Comparison of ENCODE assay signal across 12 mouse cellular contexts in genomic region chr11:102221954-102222351, GRCm38 (mm10). TPM values are rescaled to one million over a fixed set of nuclear protein-coding genes. Genes with fewer than 3 reads are reported as not detected.
DNase-seq lines count a peak whose midpoint lies in the region; ATAC-seq and TF ChIP-seq lines count a peak whose summit lies in the region.
"Had no signal": no experiment of that assay in that cellular context is flagged by ENCODE, and none has a peak within 500 bp of the region (broad histone marks: within the 10 kb centered on the region; RNA-seq: fewer than 3 reads in every experiment).

No protein-coding gene starts in this region.

- peak overlapping the region; percentile 35; the same call in 1 of the 2 replicates for H3K27ac ChIP-seq in limb, embryonic 15.5 days
- no peak overlapping the region for H3K27ac ChIP-seq in limb, embryonic 10.5 days
- no peak overlapping the region for H3K27ac ChIP-seq in thymus, adult 2 months (ENCODE audit: control insufficient read depth, insufficient read depth, low read length)
- no peak overlapping the region for H3K27ac ChIP-seq in forebrain, postnatal 0 days (ENCODE audit: low read depth, low read length)
- H3K27ac ChIP-seq: midbrain, embryonic 13.5 days had no signal

- TF ChIP-seq CTCF in thymus, adult 2 months (IDR thresholded peaks at IDR 0.05; ENCODE audit: borderline replicate concordance, control insufficient read depth, extremely low read depth, insufficient read depth, low read length, poor library complexity), result no peak
- TF ChIP-seq CTCF in forebrain, postnatal 0 days (IDR thresholded peaks at IDR 0.05; ENCODE audit: low read depth), result no peak

- H3K36me3 ChIP-seq in limb, embryonic 15.5 days, result 0 out of 2 replicates have a peak, but pooled peaks cover 7% of the 10 kb centered on the region
- H3K36me3 ChIP-seq in limb, embryonic 10.5 days, result peaks cover 8% of the 10 kb centered on the region
- H3K36me3 ChIP-seq in thymus, adult 2 months (ENCODE audit: control insufficient read depth, insufficient read depth, low read length), result no peaks in the 10 kb centered on the region
- peaks cover 46% of the 10 kb centered on the region for H3K36me3 ChIP-seq in forebrain, postnatal 0 days (ENCODE audit: insufficient read depth)

- TF ChIP-seq POLR2A in thymus, adult 2 months (IDR thresholded peaks at IDR 0.05; ENCODE audit: control insufficient read depth, extremely low read depth, insufficient read depth, low read length, poor library complexity), result no peak

- H3K4me3 ChIP-seq in limb, embryonic 15.5 days, result no peak overlapping the region
- no peak overlapping the region for H3K4me3 ChIP-seq in limb, embryonic 10.5 days
- H3K4me3 ChIP-seq in thymus, adult 2 months (ENCODE audit: control insufficient read depth, insufficient read depth, low read length), result no peak overlapping the region
- no peak overlapping the region for H3K4me3 ChIP-seq in forebrain, postnatal 0 days (ENCODE audit: low read depth, low read length)
- H3K4me3 ChIP-seq: midbrain, embryonic 13.5 days had no signal

- 70% methylated on average over 8 of the region's 8 CpGs for WGBS in limb, embryonic 15.5 days
- 77% methylated on average over 8 of the region's 8 CpGs for WGBS in limb, embryonic 10.5 days
- 59% methylated on average over 8 of the region's 8 CpGs for WGBS in thymus, adult 2 months
- WGBS in forebrain, postnatal 0 days, result 67% methylated on average over 8 of the region's 8 CpGs

- H3K4me1 ChIP-seq in limb, embryonic 15.5 days, result peaks cover 91% of the 10 kb centered on the region
- peaks cover 87% of the 10 kb centered on the region for H3K4me1 ChIP-seq in limb, embryonic 10.5 days
- peaks cover 52% of the 10 kb centered on the region for H3K4me1 ChIP-seq in thymus, adult 2 months (replicated peaks; ENCODE audit: control insufficient read depth, insufficient read depth, low read length)
- H3K4me1 ChIP-seq in forebrain, postnatal 0 days (ENCODE audit: insufficient read depth), result peaks cover 46% of the 10 kb centered on the region

- no peak overlapping the region for H3K4me2 ChIP-seq in limb, embryonic 15.5 days
- no peak overlapping the region for H3K4me2 ChIP-seq in forebrain, postnatal 0 days (ENCODE audit: low read depth)
- H3K4me2 ChIP-seq: liver, embryonic 11.5 days; midbrain, embryonic 13.5 days had no signal

- H3K9ac ChIP-seq in limb, embryonic 15.5 days, result no peak overlapping the region
- no peak overlapping the region for H3K9ac ChIP-seq in forebrain, postnatal 0 days
- H3K9ac ChIP-seq: midbrain, embryonic 13.5 days had no signal

- H3K27me3 ChIP-seq in limb, embryonic 15.5 days, result no peaks in the 10 kb centered on the region
- H3K27me3 ChIP-seq in limb, embryonic 10.5 days (ENCODE audit: low read depth, poor library complexity, severe bottlenecking), result peaks cover 24% of the 10 kb centered on the region
- H3K27me3 ChIP-seq in thymus, adult 2 months (ENCODE audit: control insufficient read depth, insufficient read depth, low read length), result no peaks in the 10 kb centered on the region
- no peaks in the 10 kb centered on the region for H3K27me3 ChIP-seq in forebrain, postnatal 0 days (ENCODE audit: insufficient read depth, low read length)
- H3K27me3 ChIP-seq: CH12.LX; midbrain, embryonic 13.5 days had no signal

- H3K9me3 ChIP-seq in limb, embryonic 15.5 days, result no peaks in the 10 kb centered on the region
- H3K9me3 ChIP-seq in limb, embryonic 10.5 days (replicated peaks), result no peaks in the 10 kb centered on the region
- no peaks in the 10 kb centered on the region for H3K9me3 ChIP-seq in forebrain, postnatal 0 days (ENCODE audit: low read length)
- H3K9me3 ChIP-seq: midbrain, embryonic 13.5 days had no signal

- peak; percentile 57 to 58 for DNase-seq in cerebellum, adult 18-20 months
- DNase-seq in limb, embryonic 10.5 days (ENCODE audit: low spot score), result no peak
- DNase-seq in Muller cell, postnatal 12 days (ENCODE audit: inconsistent ontology term), result peak; percentile 58
- DNase-seq in kidney, adult 9 months, result peak; percentile 70
- no peak for DNase-seq in thymus, adult 2 months
- no peak for DNase-seq in forebrain, postnatal 0 days
- DNase-seq: gastrocnemius, postnatal 14 days had no signal

- no peak for ATAC-seq in cerebellum, adult (ENCODE audit: insufficient number of reproducible peaks, low FRiP score, low TSS enrichment)
- no peak for ATAC-seq in limb, embryonic 15.5 days (ENCODE audit: insufficient number of reproducible peaks, low FRiP score, low TSS enrichment, low read depth)
- ATAC-seq in forebrain, postnatal 0 days, result no peak
- ATAC-seq: midbrain, embryonic 13.5 days had no signal

RNA-seq across cellular contexts. Expression of gene Hdac5, which starts 8.0 kb away (rescaled TPM):
- 94.1 and 96.7 TPM in 2 replicates for polyA plus RNA-seq in limb, embryonic 15.5 days (2015; fragmentation: Nextera tagmentation; extraction: Ambion mirVana)
- polyA plus RNA-seq in limb, embryonic 10.5 days (2016; fragmentation: Nextera tagmentation; extraction: Ambion mirVana), result 36.4 and 50.2 TPM in 2 replicates
- polyA plus RNA-seq in thymus, adult 2 months (2012; rRNA removed), result 76.8 and 81.7 TPM in 2 replicates
- 170 and 209 TPM in 2 replicates for total RNA-seq in forebrain, postnatal 0 days (2014; rRNA removed)
- polyA plus RNA-seq in forebrain, postnatal 0 days (2015; fragmentation: Nextera tagmentation; extraction: Ambion mirVana), result 67.1 and 69.4 TPM in 2 replicates

RNA-seq across cellular contexts. Expression of gene BC030867, which starts 26.7 kb away (rescaled TPM):
- 13.0 and 13.8 TPM in 2 replicates for polyA plus RNA-seq in limb, embryonic 15.5 days (2015; fragmentation: Nextera tagmentation; extraction: Ambion mirVana)
- 33.4 and 35.7 TPM in 2 replicates for polyA plus RNA-seq in limb, embryonic 10.5 days (2016; fragmentation: Nextera tagmentation; extraction: Ambion mirVana)
- polyA plus RNA-seq in thymus, adult 2 months (2012; rRNA removed), result 13.0 and 17.7 TPM in 2 replicates
- 0.62 and 1.0 TPM in 2 replicates for total RNA-seq in forebrain, postnatal 0 days (2014; rRNA removed)
- 1.5 and 1.6 TPM in 2 replicates for polyA plus RNA-seq in forebrain, postnatal 0 days (2015; fragmentation: Nextera tagmentation; extraction: Ambion mirVana)

RNA-seq across cellular contexts. Expression of gene G6pc3, which starts 32.5 kb away (rescaled TPM):
- 25.1 and 27.6 TPM in 2 replicates for polyA plus RNA-seq in limb, embryonic 15.5 days (2015; fragmentation: Nextera tagmentation; extraction: Ambion mirVana)
- polyA plus RNA-seq in limb, embryonic 10.5 days (2016; fragmentation: Nextera tagmentation; extraction: Ambion mirVana), result 41.4 and 41.6 TPM in 2 replicates
- polyA plus RNA-seq in thymus, adult 2 months (2012; rRNA removed), result 48.6 and 56.5 TPM in 2 replicates
- total RNA-seq in forebrain, postnatal 0 days (2014; rRNA removed), result 27.3 and 32.1 TPM in 2 replicates
- polyA plus RNA-seq in forebrain, postnatal 0 days (2015; fragmentation: Nextera tagmentation; extraction: Ambion mirVana), result 27.4 and 32.0 TPM in 2 replicates

RNA-seq across cellular contexts. Expression of gene Lsm12, which starts 36.9 kb away (rescaled TPM):
- polyA plus RNA-seq in limb, embryonic 15.5 days (2015; fragmentation: Nextera tagmentation; extraction: Ambion mirVana), result 119 and 130 TPM in 2 replicates
- 125 and 146 TPM in 2 replicates for polyA plus RNA-seq in limb, embryonic 10.5 days (2016; fragmentation: Nextera tagmentation; extraction: Ambion mirVana)
- polyA plus RNA-seq in thymus, adult 2 months (2012; rRNA removed), result 36.1 and 42.2 TPM in 2 replicates
- total RNA-seq in forebrain, postnatal 0 days (2014; rRNA removed), result 76.7 and 86.4 TPM in 2 replicates
- 145 and 154 TPM in 2 replicates for polyA plus RNA-seq in forebrain, postnatal 0 days (2015; fragmentation: Nextera tagmentation; extraction: Ambion mirVana)

RNA-seq across cellular contexts. Expression of gene Asb16, which starts 46.6 kb away (rescaled TPM):
- 0.20 and 0.24 TPM in 2 replicates for polyA plus RNA-seq in limb, embryonic 15.5 days (2015; fragmentation: Nextera tagmentation; extraction: Ambion mirVana)
- polyA plus RNA-seq in limb, embryonic 10.5 days (2016; fragmentation: Nextera tagmentation; extraction: Ambion mirVana), result 0.06 and 0.08 TPM in 2 replicates
- polyA plus RNA-seq in thymus, adult 2 months (2012; rRNA removed), result 0.12 and 0.27 TPM in 2 replicates
- 0.54 and 1.4 TPM in 2 replicates for total RNA-seq in forebrain, postnatal 0 days (2014; rRNA removed)
- polyA plus RNA-seq in forebrain, postnatal 0 days (2015; fragmentation: Nextera tagmentation; extraction: Ambion mirVana), result 0.11 TPM in 1 of 2 replicates, not detected in the other
- total RNA-seq: CH12.LX had no signal
- polyA plus RNA-seq: midbrain, embryonic 13.5 days had no signal

Comparison
In these comparisons a context has a peak if more than half of its experiments do, and no peak if none do; other contexts are left out.
1. DNase-seq: peak in cerebellum, adult 18-20 months (2 of 2), Muller cell, postnatal 12 days (single experiment) and kidney, adult 9 months (single experiment); none in limb, embryonic 10.5 days (single experiment), thymus, adult 2 months (single experiment) and forebrain, postnatal 0 days (single experiment).